Mouse (Mus musculus) frontal cortex, postnatal 10 days (tissue): ENCODE data around the gene Olfr1240.

Experiments used
- DNase-seq, 2 experiments: peaks; one replicate each; pipeline ENCODE4 v3.0.0; 2022; ENCODE audit warnings: low spot score in 2 of 2, mixed read lengths in 1 of 2

Gene Olfr1240

DNA sequence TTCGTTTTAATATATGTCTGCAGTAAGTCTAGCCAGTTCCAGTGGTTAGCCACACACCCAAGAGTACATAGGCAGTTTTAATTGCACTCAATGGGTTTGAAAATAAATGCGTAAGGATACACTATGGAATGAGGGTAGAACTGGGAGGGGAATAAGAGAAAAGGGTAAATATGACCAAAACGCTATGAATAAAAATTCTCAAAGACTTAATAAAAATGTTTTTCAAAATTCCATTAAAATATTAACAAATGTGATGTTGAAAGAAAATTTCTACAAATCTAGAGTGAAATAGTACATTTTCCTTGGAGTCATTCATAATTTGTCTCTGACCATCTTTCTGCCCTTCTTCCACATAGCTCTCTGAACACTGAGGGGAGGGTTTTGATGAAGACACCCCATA lies at the start of gene Olfr1240:
TSS of gene Olfr1240 (minus strand) at position 101 of the 400 bp plus-strand sequence.
- no peak for DNase-seq

GRCm38 (mm10) chr2:89487026-89487425 lies 44.2 kb upstream of the Olfr1240 start, which contains the start of gene Olfr1241:
Gene Olfr1241 (minus strand): TSS chr2:89487126.
- no peak for DNase-seq

- DNase-seq: no peak
Observed at GRCm38 (mm10) chr2:89420307-89420706, 22.5 kb downstream of the Olfr1240 start, which contains the start of gene Olfr1239. Gene Olfr1239 (minus strand): TSS chr2:89420407.

DNA sequence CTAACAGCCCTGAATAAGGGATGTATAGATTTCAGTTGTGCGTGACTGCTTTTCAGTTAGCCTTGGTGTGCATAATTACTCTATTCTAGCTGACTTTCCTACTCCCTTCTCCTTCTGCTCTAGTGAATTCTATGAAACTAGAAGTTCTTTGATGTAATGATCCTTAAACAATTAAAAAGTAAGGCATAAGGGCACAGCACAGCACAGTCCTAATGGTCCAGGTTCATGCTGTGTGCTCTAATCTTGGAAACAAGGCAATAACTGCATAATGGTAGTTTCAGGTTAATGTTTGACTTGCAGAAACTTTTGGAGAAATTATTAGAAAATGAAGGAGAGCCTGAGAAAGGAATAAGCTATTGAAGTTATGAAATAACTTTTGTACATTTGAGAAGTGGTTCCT lies 28.2 kb downstream of the Olfr1240 start:
- no peak for DNase-seq

GRCm38 (mm10) chr2:89409576-89409975 lies 33.2 kb downstream of the Olfr1240 start, which contains the start of gene Olfr1238:
Gene Olfr1238 (minus strand): TSS chr2:89409676.
- no peak for DNase-seq

DNA sequence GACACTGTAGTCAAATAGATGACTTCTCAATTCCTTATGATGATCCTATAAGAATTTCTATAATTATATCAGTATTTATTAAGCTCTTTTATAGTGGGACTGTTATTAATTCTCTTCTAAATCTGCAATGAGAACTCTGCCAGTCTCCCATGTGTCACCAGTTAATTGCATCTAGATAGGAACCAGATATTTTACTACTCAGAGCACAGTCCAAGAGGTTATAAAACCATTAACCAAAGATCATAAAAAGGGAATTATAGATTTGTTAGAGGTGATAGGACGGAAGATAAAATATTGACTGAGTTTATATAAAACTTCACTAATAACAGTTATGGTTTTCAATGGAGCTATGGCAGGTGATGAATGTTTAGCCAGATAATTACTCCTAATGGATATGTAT lies 41.9 kb downstream of the Olfr1240 start:
- no peak for DNase-seq
